Mouse (Mus musculus) liver, adult 2 months (tissue): Measurements from ENCODE around the gene Slc46a3. TPM values are rescaled to one million over a fixed set of nuclear protein-coding genes. Genes with fewer than 3 reads are reported as not detected.

Experiments
- DNase-seq: peaks from one replicate; pipeline ENCODE4 v3.0.0-alpha.2; 2011; ENCODE audit warnings: low read depth, low spot score; ENCODE audit errors: extremely low read depth
- H3K27ac ChIP-seq: fragments of 200-500 bp; replicated peaks from 2 replicates; pipeline ENCODE4 v1.5.1; 2012; ENCODE audit warnings: low read depth, mild to moderate bottlenecking, control low read depth, inconsistent platforms, low read length; ENCODE audit not compliant: insufficient read depth
- H3K27me3 ChIP-seq: fragments of 200-500 bp; 2 replicates; pipeline ENCODE4 v1.6.1; 2012; ENCODE audit warnings: mild to moderate bottlenecking, moderate library complexity, low read length, inconsistent platforms; ENCODE audit not compliant: control insufficient read depth, insufficient read depth
- H3K36me3 ChIP-seq: fragments of 200-500 bp; 2 replicates; pipeline ENCODE4 v1.6.1; 2012; ENCODE audit warnings: low read length, inconsistent platforms; ENCODE audit not compliant: control insufficient read depth, insufficient read depth
- H3K4me1 ChIP-seq: fragments of 200-500 bp; 2 replicates; pipeline ENCODE4 v1.6.1; 2011; ENCODE audit warnings: low read length; ENCODE audit not compliant: control insufficient read depth, insufficient read depth
- H3K4me3 ChIP-seq: fragments of 200-500 bp; 2 replicates; pipeline ENCODE4 v1.5.1; 2011; ENCODE audit warnings: low read depth, mild to moderate bottlenecking, control low read depth, low read length, moderate library complexity; ENCODE audit not compliant: insufficient read depth
- H3K79me2 ChIP-seq: fragments of 200-500 bp; 2 replicates; pipeline ENCODE4 v1.6.1; 2012; ENCODE audit warnings: inconsistent platforms, mild to moderate bottlenecking, low read length, moderate library complexity; ENCODE audit not compliant: control insufficient read depth, insufficient read depth
- H3K9ac ChIP-seq: fragments of 200-500 bp; 2 replicates; pipeline ENCODE4 v1.6.1; 2012; ENCODE audit warnings: low read depth, mild to moderate bottlenecking, control low read depth, inconsistent platforms, low read length
- CTCF ChIP-seq: fragments of 200-500 bp; IDR thresholded peaks from 2 replicates; pipeline ENCODE4 v1.5.1; 2011; ENCODE audit warnings: low read depth, low read length, control low read depth
- POLR2A ChIP-seq: fragments of 200-500 bp; IDR thresholded peaks from 2 replicates; pipeline ENCODE4 v1.6.1; 2011; ENCODE audit warnings: low read length, control low read depth; ENCODE audit not compliant: insufficient read depth; ENCODE audit errors: extremely low read depth
- WGBS: fragments of 180-500 bp; shearing (Covaris S2); methylation state at CpG from one replicate; pipeline ENCODE4 v1.1.7; 2018; 5-methylcytosine and 5-hydroxymethylcytosine counted together
- polyA plus RNA-seq: library from polyadenylated mRNA; depleted of rRNA; stranded (reverse); fragments of >200 nt; gene quantifications from 2 replicates; pipeline ENCODE4 v1.2.3, GENCODE M21; 2012
- total RNA-seq: library from RNA; depleted of rRNA; stranded (reverse); fragments of >200 nt; gene quantifications from 2 replicates; pipeline ENCODE4 v1.2.3, GENCODE M21; 2014

Slc46a3 gene
- total and polyA plus RNA-seq, 2 experiments = 58.3 to 88.3 TPM

GRCm38 (mm10) chr5:147910807-147911509, 16.3 kb upstream of the Slc46a3 start:
- Histone ChIP-seq H3K9ac (peak overlapping the region; percentile 53; the same call in 1 of the 2 replicates), H3K27me3 (no peaks in the 10 kb centered on the region), H3K36me3 (no peaks in the 10 kb centered on the region), H3K79me2 (no peaks in the 10 kb centered on the region), H3K4me3 (no peak overlapping the region), H3K4me1 (peaks cover 8% of the 10 kb centered on the region), H3K27ac (peak overlapping the region; percentile 85)
- DNase-seq = peak; percentile 81
- WGBS = 49% methylated on average over 12 of the region's 12 CpGs
- TF ChIP-seq CTCF (peak; percentile 59), POLR2A (no peak)

- no peaks in the 10 kb centered on the region for H3K79me2 ChIP-seq
- TF ChIP-seq POLR2A = no peak
- TF ChIP-seq CTCF = no peak
- no peak overlapping the region for H3K27ac ChIP-seq
- peaks cover 13% of the 10 kb centered on the region for H3K4me1 ChIP-seq
- H3K36me3 ChIP-seq = no peaks in the 10 kb centered on the region
- no peaks in the 10 kb centered on the region for H3K27me3 ChIP-seq
- DNase-seq = no peak
- no peak overlapping the region for H3K9ac ChIP-seq
- H3K4me3 ChIP-seq = no peak overlapping the region
- 82% methylated on average over 8 of the region's 8 CpGs for WGBS
Observed at GRCm38 (mm10) chr5:147907851-147908250, 13.2 kb upstream of the Slc46a3 start.

GRCm38 (mm10) chr5:147907144-147907543, 12.5 kb upstream of the Slc46a3 start:
- no peak overlapping the region for H3K4me3 ChIP-seq
- WGBS = 60% methylated on average over 11 of the region's 11 CpGs
- no peak overlapping the region for H3K9ac ChIP-seq
- DNase-seq = no peak
- TF ChIP-seq POLR2A (no peak), CTCF (peak; percentile 57)
- H3K36me3 ChIP-seq = no peaks in the 10 kb centered on the region
- no peaks in the 10 kb centered on the region for H3K79me2 ChIP-seq
- H3K27ac ChIP-seq = no peak overlapping the region
- peaks cover 10% of the 10 kb centered on the region for H3K4me1 ChIP-seq
- no peaks in the 10 kb centered on the region for H3K27me3 ChIP-seq

GRCm38 (mm10) chr5:147903166-147903565, 8.6 kb upstream of the Slc46a3 start:
- peak; percentile 87 for DNase-seq
- Histone ChIP-seq H3K27me3 (no peaks in the 10 kb centered on the region), H3K27ac (peak overlapping the region; percentile 23), H3K4me3 (no peak overlapping the region), H3K4me1 (peaks cover 6% of the 10 kb centered on the region), H3K36me3 (no peaks in the 10 kb centered on the region), H3K9ac (no peak overlapping the region), H3K79me2 (no peaks in the 10 kb centered on the region)
- no peak for TF ChIP-seq CTCF
- TF ChIP-seq POLR2A = no peak
- 45% methylated on average over 9 of the region's 9 CpGs for WGBS

GRCm38 (mm10) chr5:147902008-147902757, 7.6 kb upstream of the Slc46a3 start:
- Histone ChIP-seq H3K36me3 (no peaks in the 10 kb centered on the region), H3K27ac (0 out of 2 replicates have a peak overlapping the region, but pooled peaks have one; percentile 23), H3K9ac (no peak overlapping the region)

More at GRCm38 (mm10) chr5:147902008-147902757, 7.6 kb upstream of the Slc46a3 start:
- Histone ChIP-seq H3K79me2 (no peaks in the 10 kb centered on the region), H3K4me3 (no peak overlapping the region), H3K4me1 (peaks cover 6% of the 10 kb centered on the region), H3K27me3 (no peaks in the 10 kb centered on the region)
- peak; percentile 59 for DNase-seq
- 33% methylated on average over 15 of the region's 15 CpGs for WGBS
- TF ChIP-seq POLR2A (no peak), CTCF (no peak)
